Mouse (Mus musculus): ENCODE results near the gene Nt5dc1.
"Not testable (repeated sequence)": the region's sequence is repeated elsewhere in the genome, so short reads cannot be mapped to it uniquely, and the experiment has no call there.

The Nt5dc1 gene

DNA sequence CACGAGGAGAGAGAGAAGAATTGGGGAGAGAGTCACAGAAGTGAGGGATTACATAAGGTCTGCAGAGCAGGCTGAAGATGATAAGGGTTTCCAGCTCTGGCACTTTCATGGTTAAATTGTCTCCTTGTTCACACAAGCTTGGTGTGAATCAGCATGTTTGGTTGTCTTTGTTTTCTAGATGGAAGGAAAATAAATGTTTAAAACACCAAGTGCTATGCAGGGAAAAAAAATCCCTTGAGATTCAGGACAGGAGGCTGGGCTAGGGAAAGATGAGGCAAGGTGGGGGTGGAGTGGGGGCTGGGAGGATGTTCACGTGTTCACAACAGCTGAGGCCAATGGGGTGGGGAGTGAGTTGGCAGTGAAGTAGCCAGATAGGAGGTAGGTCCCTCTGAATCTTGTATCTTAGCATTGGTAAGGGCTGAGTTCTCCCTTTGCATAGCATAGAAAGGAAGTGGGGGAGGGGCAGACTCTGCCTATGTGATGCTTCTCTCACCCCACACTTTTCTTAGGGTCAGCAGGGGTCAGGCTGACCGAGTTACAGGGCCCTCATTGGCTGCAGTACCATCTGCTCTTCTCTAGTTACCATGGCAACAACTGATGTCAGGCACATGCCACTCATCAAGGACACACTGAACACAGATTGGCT is 101.7 kb downstream of the Nt5dc1 start:
- in situ Hi-C loops (cut with MboI, MseI), result no loop called here

GRCm38 (mm10) chr10:34312536-34312935 is 105.8 kb downstream of the Nt5dc1 start:
- in situ Hi-C loops (cut with MboI, MseI), result no loop called here

DNA sequence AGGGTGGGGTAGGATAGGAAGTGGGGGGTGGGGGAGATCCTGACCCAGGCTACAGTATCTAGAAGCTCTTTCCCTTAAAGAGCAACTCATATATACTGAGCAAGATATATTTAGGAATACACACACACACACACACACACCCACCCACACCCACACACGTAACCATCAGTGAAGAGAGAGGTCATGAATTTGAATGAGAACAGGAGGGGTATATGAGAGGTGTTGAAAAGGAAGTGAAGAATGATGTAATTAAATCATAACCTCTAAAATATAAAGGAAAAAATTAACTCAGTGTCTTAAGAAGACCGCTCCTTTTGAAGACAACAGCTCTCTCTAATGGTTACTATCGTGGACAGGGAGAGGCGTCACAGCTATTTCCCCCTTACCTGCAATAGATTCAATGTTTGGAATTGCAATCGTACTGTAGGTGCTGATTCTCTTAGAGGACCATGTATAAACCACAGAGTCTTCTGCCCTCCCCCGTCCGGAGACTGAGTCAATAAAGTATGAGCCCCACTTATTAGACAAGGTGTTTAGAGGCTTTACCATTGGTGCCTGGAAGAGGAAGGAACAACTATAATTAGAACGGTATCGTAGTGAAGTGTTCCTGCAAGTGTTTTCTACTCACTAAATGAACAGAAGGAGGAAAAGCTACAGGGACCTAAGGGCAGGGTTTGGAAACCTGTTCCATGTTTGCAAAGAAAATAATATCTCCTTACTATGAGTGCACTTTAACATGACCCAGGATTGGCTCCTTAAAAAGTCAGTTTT is 108.3 kb downstream of the Nt5dc1 start:
- in situ Hi-C loops (cut with MboI, MseI), result no loop called here

DNA sequence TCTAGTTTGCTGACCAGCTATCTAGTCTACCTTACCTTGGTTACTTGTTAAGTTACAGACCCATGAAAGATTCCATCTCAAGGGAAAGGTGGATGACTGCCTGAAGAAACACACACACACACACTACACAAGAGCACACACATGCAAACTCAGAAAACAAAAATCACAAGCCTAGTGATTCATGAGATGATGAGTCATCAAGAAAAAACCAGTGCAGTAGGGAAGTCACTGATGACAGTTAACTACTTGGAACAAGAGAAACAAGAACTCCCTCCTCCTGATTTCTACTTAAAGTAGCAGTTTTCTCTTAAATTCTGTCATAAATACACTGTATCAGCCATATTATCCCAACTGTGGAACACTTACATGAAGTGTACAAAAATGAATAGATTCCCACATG is 111.3 kb downstream of the Nt5dc1 start:
- in situ Hi-C loops (cut with MboI, MseI), result no loop called here

GRCm38 (mm10) chr10:34300368-34300767 is 118.0 kb downstream of the Nt5dc1 start:
- in situ Hi-C loops (cut with MboI, MseI), result no loop called here

DNA sequence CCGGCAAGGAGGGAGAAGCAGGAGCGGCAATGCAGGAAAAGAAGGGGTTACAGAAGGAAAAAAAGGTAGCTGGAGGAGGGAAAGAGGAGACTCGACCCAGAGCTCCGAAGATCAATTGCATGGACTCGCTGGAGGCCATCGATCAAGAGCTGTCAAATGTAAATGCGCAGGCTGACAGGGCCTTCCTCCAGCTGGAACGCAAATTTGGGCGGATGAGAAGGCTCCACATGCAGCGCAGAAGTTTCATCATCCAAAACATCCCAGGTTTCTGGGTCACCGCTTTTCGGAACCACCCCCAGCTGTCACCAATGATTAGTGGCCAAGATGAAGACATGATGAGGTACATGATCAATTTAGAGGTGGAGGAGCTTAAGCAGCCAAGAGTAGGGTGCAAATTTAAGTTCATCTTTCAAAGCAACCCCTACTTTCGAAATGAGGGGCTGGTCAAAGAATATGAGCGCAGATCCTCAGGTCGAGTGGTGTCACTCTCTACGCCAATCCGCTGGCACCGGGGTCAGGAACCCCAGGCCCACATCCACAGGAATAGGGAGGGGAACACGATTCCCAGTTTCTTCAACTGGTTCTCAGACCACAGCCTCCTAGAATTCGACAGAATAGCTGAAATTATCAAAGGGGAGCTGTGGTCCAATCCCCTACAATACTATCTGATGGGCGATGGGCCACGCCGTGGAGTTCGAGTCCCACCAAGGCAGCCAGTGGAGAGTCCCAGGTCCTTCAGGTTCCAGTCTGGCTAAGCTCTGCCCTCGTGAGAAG is 120.2 kb downstream of the Nt5dc1 start:
- in situ Hi-C loops (cut with MboI, MseI), result loop anchor here (5.0 kb wide), 1 partner anchor 281 kb away; the partner anchor contains the start of gene Rwdd1

DNA sequence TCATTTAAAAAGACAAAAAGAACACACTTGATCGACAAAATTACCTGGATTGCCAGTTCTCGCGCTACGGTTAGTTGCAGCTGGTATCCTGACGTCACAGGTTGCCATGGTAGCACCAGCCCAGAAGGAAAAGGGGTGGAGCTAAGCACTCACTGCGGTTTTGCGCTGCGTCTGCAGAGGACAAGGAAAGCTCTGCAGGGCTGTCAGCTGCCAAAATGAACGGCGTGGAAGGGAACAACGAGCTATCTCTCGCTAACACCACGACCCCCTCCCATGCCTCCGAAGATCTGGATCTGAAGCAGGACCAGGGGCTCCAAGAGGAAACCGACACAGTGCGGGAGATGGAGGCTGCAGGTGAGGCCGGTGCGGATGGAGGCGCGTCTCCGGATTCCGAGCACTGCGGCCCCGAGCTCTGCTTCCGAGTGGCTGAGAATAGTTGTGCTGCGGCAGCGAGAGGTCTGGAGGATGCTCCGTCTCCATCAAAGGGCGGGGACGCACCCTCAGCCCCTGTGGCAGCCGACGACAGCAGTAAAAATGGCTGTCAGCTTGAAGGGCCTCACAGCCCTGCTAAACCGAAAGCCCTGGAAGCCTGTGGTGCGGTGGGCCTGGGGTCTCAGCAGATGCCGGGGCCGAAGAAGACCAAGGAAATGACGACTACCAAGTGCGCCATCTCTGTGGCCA is 120.9 kb downstream of the Nt5dc1 start, which contains the start of gene Tspyl4:
Tspyl4 (plus strand) TSS at position 144 of the 681 bp plus-strand sequence.
- in situ Hi-C loops (cut with MboI, MseI), result loop anchor here (5.0 kb wide), 1 partner anchor 280 kb away; the partner anchor contains the start of gene Rwdd1

DNA sequence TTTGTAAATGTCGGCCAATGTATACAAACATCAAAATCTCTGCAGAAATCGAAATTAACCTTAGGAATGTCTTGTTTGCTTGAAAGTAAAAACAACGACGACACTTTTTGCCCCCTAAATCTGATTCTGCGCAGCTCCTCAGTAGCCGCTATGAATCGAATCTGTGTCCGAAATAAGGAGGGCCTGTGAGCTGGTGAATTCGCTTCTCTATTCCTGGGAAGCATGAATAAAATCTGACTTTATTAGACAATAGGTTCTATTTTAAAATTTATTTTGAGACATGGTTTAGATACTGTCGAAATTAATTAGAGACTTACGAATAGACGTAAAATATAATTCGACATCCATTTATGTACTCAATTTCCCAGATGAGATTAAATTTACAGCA is 121.4 kb downstream of the Nt5dc1 start:
- in situ Hi-C loops (cut with MboI, MseI), result loop anchor here (5.0 kb wide), 1 partner anchor 280 kb away; the partner anchor contains the start of gene Rwdd1

DNA sequence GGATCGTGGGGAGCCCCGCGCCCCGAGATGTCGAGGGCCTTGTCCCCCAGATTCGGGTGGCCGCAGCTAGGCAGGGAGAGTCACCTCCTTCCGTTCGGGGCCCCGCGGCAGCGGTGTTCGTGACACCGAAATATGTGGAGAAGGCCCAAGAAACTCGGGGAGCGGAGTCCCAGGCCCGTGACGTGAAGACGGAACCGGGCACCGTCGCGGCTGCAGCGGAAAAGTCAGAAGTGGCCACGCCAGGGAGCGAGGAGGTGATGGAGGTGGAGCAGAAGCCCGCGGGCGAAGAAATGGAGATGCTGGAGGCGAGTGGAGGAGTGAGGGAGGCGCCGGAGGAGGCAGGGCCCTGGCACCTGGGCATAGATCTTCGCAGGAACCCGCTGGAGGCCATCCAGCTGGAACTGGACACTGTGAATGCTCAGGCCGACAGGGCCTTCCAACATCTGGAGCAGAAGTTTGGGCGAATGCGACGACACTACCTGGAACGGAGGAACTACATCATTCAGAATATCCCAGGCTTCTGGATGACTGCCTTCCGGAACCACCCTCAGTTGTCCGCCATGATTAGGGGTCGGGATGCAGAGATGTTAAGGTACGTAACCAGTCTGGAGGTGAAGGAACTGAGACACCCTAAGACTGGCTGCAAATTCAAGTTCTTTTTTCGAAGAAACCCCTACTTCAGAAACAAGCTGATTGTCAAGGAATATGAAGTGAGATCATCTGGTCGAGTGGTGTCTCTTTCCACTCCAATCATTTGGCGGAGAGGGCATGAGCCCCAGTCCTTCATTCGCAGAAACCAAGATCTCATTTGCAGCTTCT is 135.7 kb downstream of the Nt5dc1 start:
- in situ Hi-C loops (cut with MboI, MseI), result loop anchor here (5.0 kb wide), 1 partner anchor 135 kb away; the partner anchor contains the start of gene Nt5dc1

DNA sequence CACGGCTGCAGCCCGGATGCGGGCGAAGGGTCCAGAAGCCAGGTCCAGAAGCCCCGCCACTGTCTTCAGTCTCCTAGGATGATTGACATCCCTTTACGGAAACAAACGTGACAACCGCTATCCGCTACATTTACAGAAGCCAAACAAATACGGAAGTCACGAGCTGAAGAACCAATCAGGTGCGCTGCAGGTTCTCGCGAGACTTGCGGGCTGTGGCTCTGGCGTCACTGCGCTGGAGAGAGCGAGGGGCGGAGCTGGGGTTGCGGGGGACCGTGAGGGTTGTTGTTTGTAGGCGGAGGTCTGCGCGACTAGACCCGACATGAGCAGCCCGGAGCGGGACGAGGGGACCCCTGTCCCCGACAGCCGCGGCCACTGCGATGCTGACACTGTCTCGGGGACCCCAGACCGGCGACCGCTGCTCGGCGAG is 136.4 kb downstream of the Nt5dc1 start, which contains the start of gene Tspyl1:
Tspyl1 (plus strand) TSS at position 229 of the 427 bp plus-strand sequence.
- in situ Hi-C loops (cut with MboI, MseI), result loop anchor here (5.0 kb wide), 1 partner anchor 135 kb away; the partner anchor contains the start of gene Nt5dc1

DNA sequence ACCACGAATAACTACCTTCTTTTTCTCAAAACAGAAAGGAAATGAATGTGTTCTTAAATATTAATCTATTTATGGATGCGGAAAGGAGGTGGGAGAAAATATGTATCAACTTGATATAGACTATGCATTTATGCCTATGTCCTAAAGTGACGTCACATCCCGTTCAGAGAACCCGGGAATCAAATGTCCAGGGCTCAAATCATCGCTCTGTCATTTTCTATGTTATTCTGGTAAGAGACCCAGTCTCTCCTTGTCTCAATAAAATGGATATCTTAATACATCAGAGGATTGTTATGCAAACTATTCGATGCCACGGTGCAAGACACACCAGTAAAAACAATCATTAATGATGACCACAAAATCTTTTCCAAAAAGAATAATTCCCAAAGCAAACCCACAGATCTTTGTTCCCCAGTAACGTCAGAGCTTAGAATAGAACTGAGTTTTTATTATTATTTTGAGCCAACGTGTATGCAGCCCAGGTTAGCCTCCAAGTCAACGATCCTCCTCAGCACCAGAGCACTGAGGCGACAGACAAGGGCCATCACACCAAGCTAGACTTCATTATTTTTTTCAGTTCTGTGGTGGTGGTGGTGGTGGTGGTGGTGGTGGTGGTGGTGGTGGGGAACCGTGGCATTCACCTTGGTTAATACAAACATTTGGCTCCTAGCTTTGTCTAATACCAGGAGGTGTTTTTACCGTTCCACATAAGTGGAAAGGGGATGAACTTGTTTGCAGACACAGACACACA is 137.0 kb downstream of the Nt5dc1 start:
- in situ Hi-C loops (cut with MboI, MseI), result loop anchor here (5.0 kb wide), 1 partner anchor 136 kb away; the partner anchor contains the start of gene Nt5dc1

GRCm38 (mm10) chr10:34280591-34281175 is 137.7 kb downstream of the Nt5dc1 start:
- in situ Hi-C loops (cut with MboI, MseI), result loop anchor here (5.0 kb wide), 1 partner anchor 137 kb away; the partner anchor contains the start of gene Nt5dc1

DNA sequence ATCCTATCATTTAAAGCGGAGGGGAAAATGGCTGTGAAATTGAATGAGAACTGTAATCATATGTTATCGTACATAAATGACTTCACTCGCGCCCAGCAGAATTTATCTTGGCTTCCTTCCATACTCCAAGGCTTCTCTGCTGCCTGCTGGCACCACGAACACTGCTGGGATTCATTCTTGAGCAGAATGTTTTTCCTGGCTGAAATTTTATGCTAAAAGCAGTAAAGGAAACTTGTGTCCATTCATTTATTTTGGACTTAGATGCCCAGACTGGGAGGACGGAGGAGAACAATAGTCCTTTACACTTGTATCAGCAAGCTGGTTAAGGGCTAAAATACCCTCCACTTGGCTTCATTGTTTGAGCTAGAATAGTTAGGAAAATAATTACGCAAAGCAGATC is 146.7 kb downstream of the Nt5dc1 start:
- in situ Hi-C loops (cut with MboI, MseI), result no loop called here

DNA sequence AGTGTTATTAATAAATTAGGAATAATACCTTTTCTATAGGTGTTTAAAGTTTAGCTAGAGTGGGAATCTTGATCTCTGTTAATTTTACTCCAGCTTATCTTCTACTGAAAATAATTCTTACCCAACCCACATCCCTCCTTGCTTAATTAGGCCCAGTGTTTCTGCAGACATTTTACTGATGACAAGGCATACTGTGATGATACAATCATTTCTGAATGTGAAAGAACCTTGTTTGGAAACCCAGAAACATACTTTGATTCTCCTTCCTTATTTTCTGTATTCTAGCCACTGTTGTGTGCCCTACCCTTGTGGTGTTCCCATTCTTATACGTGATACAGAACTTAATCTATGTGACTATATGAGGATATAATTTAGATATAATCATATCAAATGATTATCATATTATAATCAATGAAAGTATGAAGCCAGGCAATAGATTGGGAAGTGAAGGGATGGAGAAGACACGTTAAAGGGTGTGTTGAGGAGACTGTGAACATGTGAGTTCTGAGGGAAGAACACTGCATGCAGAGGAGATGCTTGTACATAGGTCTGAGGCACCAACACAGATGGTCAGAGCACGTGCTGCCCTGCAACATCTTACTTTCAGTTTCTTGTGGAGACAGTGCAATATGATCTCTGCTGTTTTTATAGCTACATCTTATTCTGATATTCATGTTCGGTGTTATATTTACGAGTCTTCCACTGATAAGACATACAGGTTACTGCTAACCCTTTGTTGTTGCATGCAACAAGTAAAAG is 150.9 kb downstream of the Nt5dc1 start:
- in situ Hi-C loops (cut with MboI, MseI), result no loop called here

- in situ Hi-C loops (cut with MboI, MseI), result no loop called here
Measured at GRCm38 (mm10) chr10:34265106-34265505, 153.2 kb downstream of the Nt5dc1 start.

GRCm38 (mm10) chr10:34252833-34253232 is 165.5 kb downstream of the Nt5dc1 start:
- in situ Hi-C loops (cut with MboI, MseI), result not testable (repeated sequence)

DNA sequence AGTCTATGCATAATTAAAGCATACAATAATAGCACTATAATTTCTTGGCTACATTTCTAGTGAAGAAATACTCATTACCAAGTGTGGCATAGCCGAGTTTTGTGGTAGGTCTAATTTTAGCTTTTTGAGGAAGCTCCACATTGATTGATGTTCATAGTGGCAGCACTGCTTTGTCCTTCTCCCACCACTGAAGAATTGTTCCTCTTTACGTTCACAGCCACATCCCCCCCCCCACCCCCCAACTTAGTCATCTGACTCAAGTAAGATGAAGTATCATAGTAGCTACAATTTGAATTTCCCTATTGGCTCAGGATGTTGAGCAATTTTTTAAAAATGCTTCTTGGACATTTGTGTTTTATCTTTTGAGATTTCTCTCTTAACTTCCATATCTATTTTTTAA is 168.8 kb downstream of the Nt5dc1 start:
- in situ Hi-C loops (cut with MboI, MseI), result no loop called here

DNA sequence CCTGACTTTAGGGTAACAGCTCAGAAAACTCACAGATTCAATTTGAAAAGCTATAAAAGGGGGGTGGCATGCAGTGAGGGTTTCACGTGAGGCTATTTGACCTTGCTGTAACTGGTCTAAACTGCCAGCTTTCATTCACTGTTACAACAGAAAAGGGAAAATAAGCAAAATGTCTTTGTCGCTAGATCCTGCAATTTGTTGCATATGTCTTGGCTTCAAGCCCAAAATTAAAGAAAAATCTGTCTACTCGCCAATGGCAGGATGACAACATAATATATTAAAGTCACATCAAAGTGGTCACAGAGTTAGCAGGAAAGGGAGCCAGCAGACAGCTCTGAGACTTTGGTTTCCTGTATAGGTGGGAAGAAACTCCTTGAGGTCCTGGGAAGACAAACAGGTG is 170.6 kb downstream of the Nt5dc1 start:
- in situ Hi-C loops (cut with MboI, MseI), result no loop called here
